Mouse (Mus musculus): ENCODE data around the gene Pitpnm2.

Gene Pitpnm2

GRCm38 (mm10) chr5:124182097-124182496 lies 67.5 kb downstream of the Pitpnm2 start:
- DNase-seq (ENCODE audit: low spot score in 2 of 2) = no peak

- DNase-seq (ENCODE audit: low spot score in 2 of 2) = no peak
Measured at GRCm38 (mm10) chr5:124180500-124181167, 68.9 kb downstream of the Pitpnm2 start.

GRCm38 (mm10) chr5:124179411-124179810 lies 70.1 kb downstream of the Pitpnm2 start:
- no peak for DNase-seq (ENCODE audit: low spot score in 2 of 2)

GRCm38 (mm10) chr5:124176726-124177132 lies 72.8 kb downstream of the Pitpnm2 start:
- no peak for DNase-seq (ENCODE audit: low spot score in 2 of 2)

GRCm38 (mm10) chr5:124175138-124175537 lies 74.4 kb downstream of the Pitpnm2 start:
- no peak for DNase-seq (ENCODE audit: low spot score in 2 of 2)

GRCm38 (mm10) chr5:124173012-124173985 lies 76.3 kb downstream of the Pitpnm2 start:
- no peak for DNase-seq (ENCODE audit: low spot score in 2 of 2)

- DNase-seq (ENCODE audit: low spot score in 2 of 2) = no peak
Measured at GRCm38 (mm10) chr5:124172246-124172645, 77.3 kb downstream of the Pitpnm2 start.

GRCm38 (mm10) chr5:124171781-124172180 lies 77.8 kb downstream of the Pitpnm2 start:
- DNase-seq (ENCODE audit: low spot score in 2 of 2) = no peak

- no peak for DNase-seq (ENCODE audit: low spot score in 2 of 2)
Measured at GRCm38 (mm10) chr5:124169224-124169621, 80.3 kb downstream of the Pitpnm2 start.

GRCm38 (mm10) chr5:124168428-124169223 lies 80.9 kb downstream of the Pitpnm2 start:
- no peak for DNase-seq (ENCODE audit: low spot score in 2 of 2)

- no peak for DNase-seq (ENCODE audit: low spot score in 2 of 2)
Measured at GRCm38 (mm10) chr5:124167621-124168020, 81.9 kb downstream of the Pitpnm2 start.

- DNase-seq (ENCODE audit: low spot score in 2 of 2) = no peak
Measured at GRCm38 (mm10) chr5:124166741-124167140, 82.8 kb downstream of the Pitpnm2 start.

- DNase-seq (ENCODE audit: low spot score in 2 of 2) = no peak
Measured at GRCm38 (mm10) chr5:124165622-124166570, 83.7 kb downstream of the Pitpnm2 start.

GRCm38 (mm10) chr5:124163445-124163844 lies 86.1 kb downstream of the Pitpnm2 start:
- no peak for DNase-seq (ENCODE audit: low spot score in 2 of 2)

- peak; percentile 36 to 65 for DNase-seq (ENCODE audit: low spot score in 2 of 2)
Measured at GRCm38 (mm10) chr5:124162577-124162976, 87.0 kb downstream of the Pitpnm2 start.

GRCm38 (mm10) chr5:124161831-124162230 lies 87.7 kb downstream of the Pitpnm2 start:
- no peak for DNase-seq (ENCODE audit: low spot score in 2 of 2)

- no peak for DNase-seq (ENCODE audit: low spot score in 2 of 2)
Measured at GRCm38 (mm10) chr5:124159453-124159852, 90.1 kb downstream of the Pitpnm2 start.

GRCm38 (mm10) chr5:124158305-124158704 lies 91.3 kb downstream of the Pitpnm2 start:
- no peak for DNase-seq (ENCODE audit: low spot score in 2 of 2)

- no peak for DNase-seq (ENCODE audit: low spot score in 2 of 2)
Measured at GRCm38 (mm10) chr5:124155943-124156342, 93.6 kb downstream of the Pitpnm2 start.

GRCm38 (mm10) chr5:124152734-124153133 lies 96.8 kb downstream of the Pitpnm2 start:
- DNase-seq (ENCODE audit: low spot score in 2 of 2) = no peak

- DNase-seq (ENCODE audit: low spot score in 2 of 2) = no peak
Measured at GRCm38 (mm10) chr5:124150895-124151294, 98.7 kb downstream of the Pitpnm2 start.

Measured in spleen, postnatal 14 days (tissue).